Mouse (Mus musculus): ENCODE data around the gene Asb4. TPM values are rescaled to one million over a fixed set of nuclear protein-coding genes. Genes with fewer than 3 reads are reported as not detected.

Gene Asb4
- polyA plus RNA-seq, 1 experiment from 2014 or later = 66.4 TPM

DNA sequence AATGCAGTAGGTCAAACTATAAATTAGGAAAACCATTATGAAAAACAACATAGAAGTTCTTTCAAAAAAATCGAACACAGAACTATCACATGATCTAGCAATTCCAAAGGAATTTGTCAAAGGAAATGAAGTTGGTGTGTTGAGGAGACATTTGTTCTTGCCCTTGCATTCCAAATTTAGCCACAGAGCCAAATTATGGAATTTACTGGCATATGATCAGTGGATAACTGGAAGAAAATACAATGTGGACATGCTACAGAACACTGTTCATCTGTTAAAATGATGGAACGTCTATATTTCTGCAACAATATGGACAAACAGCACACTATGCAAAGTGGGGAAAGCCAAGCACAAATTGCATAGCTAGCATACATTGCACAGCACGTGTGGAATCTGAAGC is 72.7 kb downstream of the Asb4 start:
- no peak overlapping the region for H3K4me2 ChIP-seq (replicated peaks)
- no peak overlapping the region for H3K9ac ChIP-seq
- no peak overlapping the region for H3K27ac ChIP-seq
- ATAC-seq (ENCODE audit: low FRiP score, low read depth) = no peak
- H3K36me3 ChIP-seq = no peaks in the 10 kb centered on the region
- H3K27me3 ChIP-seq = no peaks in the 10 kb centered on the region
- no peak overlapping the region for H3K4me3 ChIP-seq
- WGBS = 74% methylated on average over 3 of the region's 3 CpGs
- H3K4me1 ChIP-seq = peaks cover 2% of the 10 kb centered on the region
- H3K9me3 ChIP-seq = no peaks in the 10 kb centered on the region

DNA sequence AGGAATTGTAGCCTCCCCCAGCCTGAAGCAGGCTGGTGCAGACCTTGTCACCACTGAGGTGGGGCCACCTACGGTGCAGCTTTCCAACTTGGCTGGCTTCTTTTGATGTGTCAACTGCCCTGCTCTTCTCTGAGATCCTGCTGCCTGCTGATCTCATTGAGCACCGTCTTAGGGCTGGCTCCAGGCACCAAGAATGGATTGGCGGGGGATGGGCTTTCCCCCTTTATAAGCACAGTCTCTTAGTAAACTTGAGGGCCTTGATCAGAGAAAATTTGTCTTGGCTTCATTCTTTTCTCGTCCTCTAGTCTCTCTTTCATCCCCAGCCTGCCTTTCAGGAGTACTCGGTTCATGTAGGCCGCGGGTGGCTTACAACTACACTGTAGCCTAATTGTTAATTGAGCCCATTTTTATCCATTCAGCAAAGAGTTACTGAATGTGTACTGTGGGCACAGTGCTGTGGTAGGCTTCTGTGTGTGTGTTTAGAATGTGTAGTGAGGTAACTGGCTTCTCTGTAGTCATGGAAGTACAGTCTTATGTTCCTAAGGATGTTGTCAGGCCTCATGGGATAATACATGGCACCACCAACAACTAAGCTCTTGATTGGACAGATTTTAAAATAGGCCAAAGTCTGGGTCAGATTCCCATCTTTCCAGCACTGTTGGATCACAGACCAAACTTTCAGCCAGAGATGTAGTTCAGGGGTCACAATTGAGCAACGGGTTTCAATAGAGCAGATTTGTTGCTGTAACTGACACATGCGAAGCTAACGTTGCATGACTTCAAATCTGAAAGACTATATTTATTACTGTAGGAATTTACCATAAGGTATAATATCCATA is 87.5 kb downstream of the Asb4 start:
- Histone ChIP-seq H3K27me3 (no peaks in the 10 kb centered on the region), H3K4me2 (replicated peaks) (no peak overlapping the region), H3K27ac (no peak overlapping the region), H3K9ac (no peak overlapping the region), H3K36me3 (no peaks in the 10 kb centered on the region), H3K9me3 (no peaks in the 10 kb centered on the region), H3K4me3 (no peak overlapping the region), H3K4me1 (no peaks in the 10 kb centered on the region)
- 85% methylated on average over 10 of the region's 10 CpGs for WGBS
- ATAC-seq (ENCODE audit: low FRiP score, low read depth) = no peak

GRCm38 (mm10) chr6:5472692-5473091 is 89.5 kb downstream of the Asb4 start:
- H3K27ac ChIP-seq = no peak overlapping the region
- H3K27me3 ChIP-seq = no peaks in the 10 kb centered on the region
- H3K36me3 ChIP-seq = no peaks in the 10 kb centered on the region
- no peak overlapping the region for H3K4me2 ChIP-seq (replicated peaks)
- H3K9ac ChIP-seq = no peak overlapping the region
- no peaks in the 10 kb centered on the region for H3K9me3 ChIP-seq
- no peaks in the 10 kb centered on the region for H3K4me1 ChIP-seq
- ATAC-seq (ENCODE audit: low FRiP score, low read depth) = no peak
- H3K4me3 ChIP-seq = no peak overlapping the region
- WGBS = 89% methylated on average over 2 of the region's 2 CpGs

DNA sequence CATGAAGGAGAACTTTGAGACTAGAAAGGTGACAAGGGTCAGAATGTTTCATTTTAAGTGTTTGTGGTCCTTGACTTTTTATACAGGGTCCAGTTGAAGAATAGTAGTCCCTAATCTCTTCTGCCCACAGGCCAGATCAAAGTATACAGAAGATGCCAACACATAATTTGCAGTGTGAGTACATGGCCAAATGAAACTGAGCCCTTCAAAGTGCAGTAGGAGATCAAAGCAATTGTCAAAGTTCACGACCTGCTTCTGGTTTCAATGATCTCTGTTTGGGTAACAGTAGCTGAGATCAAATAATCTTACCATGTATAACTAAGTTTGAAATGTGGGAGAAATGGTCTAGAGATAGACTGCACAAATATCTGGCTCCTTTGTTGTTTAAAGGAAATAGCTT is 90.8 kb downstream of the Asb4 start:
- Histone ChIP-seq H3K4me1 (no peaks in the 10 kb centered on the region), H3K4me2 (replicated peaks) (no peak overlapping the region), H3K36me3 (no peaks in the 10 kb centered on the region), H3K9ac (no peak overlapping the region), H3K9me3 (no peaks in the 10 kb centered on the region), H3K27ac (no peak overlapping the region), H3K4me3 (no peak overlapping the region), H3K27me3 (no peaks in the 10 kb centered on the region)
- ATAC-seq (ENCODE audit: low FRiP score, low read depth) = no peak
- WGBS = 41% methylated on average over 1 of the region's 1 CpGs

DNA sequence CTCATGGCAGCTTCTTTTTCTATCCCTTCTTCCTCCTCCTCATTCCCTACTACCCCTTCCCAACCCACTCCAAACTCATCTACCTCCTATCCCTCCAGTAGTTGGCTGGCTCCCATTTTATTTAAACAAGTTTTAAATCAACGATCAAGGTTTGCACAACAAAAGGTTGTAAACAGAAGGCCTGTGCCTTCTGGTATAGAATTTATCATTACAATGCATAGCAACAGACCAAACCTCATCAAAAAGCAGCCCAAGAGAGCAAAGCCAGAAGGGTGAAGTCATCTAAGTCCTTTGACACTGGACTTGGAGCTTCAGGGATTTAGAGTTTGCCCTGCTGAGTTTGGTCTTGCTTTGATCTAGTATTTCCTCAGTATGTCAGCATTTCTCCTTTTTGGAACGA is 97.9 kb downstream of the Asb4 start:
- H3K9ac ChIP-seq = no peak overlapping the region
- H3K27ac ChIP-seq = no peak overlapping the region
- H3K36me3 ChIP-seq = no peaks in the 10 kb centered on the region
- 92% methylated on average over 2 of the region's 2 CpGs for WGBS
- no peaks in the 10 kb centered on the region for H3K27me3 ChIP-seq
- H3K4me1 ChIP-seq = no peaks in the 10 kb centered on the region
- no peak overlapping the region for H3K4me2 ChIP-seq (replicated peaks)
- H3K4me3 ChIP-seq = no peak overlapping the region
- ATAC-seq (ENCODE audit: low FRiP score, low read depth) = no peak
- no peaks in the 10 kb centered on the region for H3K9me3 ChIP-seq

DNA sequence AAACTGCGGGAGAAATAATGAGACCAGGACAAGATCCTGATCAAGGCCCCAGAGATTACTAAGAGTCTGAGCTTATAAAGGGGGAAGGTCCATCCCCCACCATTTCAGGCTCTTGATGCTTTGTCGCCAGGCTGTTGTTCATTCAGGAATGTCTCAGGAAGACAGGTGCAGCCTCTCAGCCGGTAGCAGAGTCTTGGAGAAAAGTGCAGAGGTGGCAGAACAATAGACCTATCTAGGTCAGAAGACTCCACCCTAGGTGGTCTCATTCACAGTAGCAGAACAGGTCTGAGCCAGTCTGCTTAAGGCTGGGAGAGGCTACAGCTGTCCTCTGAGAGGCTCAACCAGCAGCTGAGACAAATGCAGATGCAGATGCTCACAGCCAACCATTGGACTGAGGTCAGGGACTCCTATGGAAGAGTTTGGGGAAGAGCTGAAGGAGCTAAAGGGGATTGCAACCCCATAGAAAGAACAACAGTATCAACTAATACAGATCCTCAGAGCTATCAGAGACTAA is 99.1 kb downstream of the Asb4 start:
- no peak overlapping the region for H3K4me3 ChIP-seq
- no peak for ATAC-seq (ENCODE audit: low FRiP score, low read depth)
- no peaks in the 10 kb centered on the region for H3K4me1 ChIP-seq
- no peaks in the 10 kb centered on the region for H3K27me3 ChIP-seq
- 0 out of 2 replicates have a peak, but pooled peaks cover 4% of the 10 kb centered on the region for H3K36me3 ChIP-seq
- H3K9me3 ChIP-seq = no peaks in the 10 kb centered on the region
- no peak overlapping the region for H3K9ac ChIP-seq
- no peak overlapping the region for H3K27ac ChIP-seq
- WGBS = 75% methylated on average over 3 of the region's 3 CpGs
- no peak overlapping the region for H3K4me2 ChIP-seq (replicated peaks)

Other genes starting within 250 kb of the Asb4 start
- gene Pon1, start 189.4 kb upstream of the Asb4 start, polyA plus RNA-seq (2015; fragmentation: Nextera tagmentation; extraction: Ambion mirVana) = not detected in 2 replicates
- 9.3 and 10.4 TPM in 2 replicates for gene Pon3, start 127.1 kb upstream of the Asb4 start, polyA plus RNA-seq (2015; fragmentation: Nextera tagmentation; extraction: Ambion mirVana)
- gene Pon2, start 84.9 kb upstream of the Asb4 start, polyA plus RNA-seq (2015; fragmentation: Nextera tagmentation; extraction: Ambion mirVana) = 22.7 and 24.7 TPM in 2 replicates
- 1.6 and 2.6 TPM in 2 replicates for gene Pdk4, start 112.9 kb downstream of the Asb4 start, polyA plus RNA-seq (2015; fragmentation: Nextera tagmentation; extraction: Ambion mirVana)

Measured in limb, embryonic 13.5 days (tissue).